Mouse (Mus musculus): ENCODE measurements around the gene Kbtbd13. TPM values are rescaled to one million over a fixed set of nuclear protein-coding genes. Genes with fewer than 3 reads are reported as not detected.

The Kbtbd13 gene
- polyA plus RNA-seq, 1 experiment: 0.27 TPM

DNA sequence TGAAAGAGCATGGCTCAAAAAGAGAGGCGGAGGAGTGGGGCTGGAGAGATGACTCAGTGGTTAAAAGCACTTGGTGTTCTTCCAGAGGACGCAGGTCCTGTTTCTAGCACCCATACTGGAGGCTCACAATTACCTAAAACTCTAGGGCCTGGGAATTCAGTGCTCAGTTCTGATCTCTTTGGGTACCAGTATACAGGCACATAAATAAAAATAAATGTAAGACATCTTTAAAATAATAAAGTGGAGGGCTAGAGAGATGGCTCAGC is 13.7 kb upstream of the Kbtbd13 start:
- H3K27ac ChIP-seq (ENCODE audit: insufficient read depth, low read length): no peak overlapping the region
- no peaks in the 10 kb centered on the region for H3K27me3 ChIP-seq (ENCODE audit: control insufficient read depth, insufficient read depth, low read length, poor library complexity, severe bottlenecking)
- no peaks in the 10 kb centered on the region for H3K9me3 ChIP-seq (replicated peaks; ENCODE audit: control insufficient read depth, insufficient read depth, low read length, poor library complexity, severe bottlenecking)
- H3K4me1 ChIP-seq (ENCODE audit: control insufficient read depth, insufficient read depth, low read length): no peaks in the 10 kb centered on the region
- H3K36me3 ChIP-seq (ENCODE audit: control insufficient read depth, insufficient read depth, low read length, poor library complexity, severe bottlenecking): no peaks in the 10 kb centered on the region
- H3K9ac ChIP-seq (ENCODE audit: low read depth, poor library complexity, severe bottlenecking): no peak overlapping the region
- no peak for TF ChIP-seq CTCF (IDR thresholded peaks at IDR 0.05; ENCODE audit: low read depth, low read length)
- TF ChIP-seq POLR2A (IDR thresholded peaks at IDR 0.05; ENCODE audit: insufficient read depth, low read length): no peak
- no peak for TF ChIP-seq EP300 (IDR thresholded peaks at IDR 0.05; ENCODE audit: insufficient read depth, low read depth, low read length)
- H3K4me3 ChIP-seq (ENCODE audit: low read depth, low read length): no peak overlapping the region

DNA sequence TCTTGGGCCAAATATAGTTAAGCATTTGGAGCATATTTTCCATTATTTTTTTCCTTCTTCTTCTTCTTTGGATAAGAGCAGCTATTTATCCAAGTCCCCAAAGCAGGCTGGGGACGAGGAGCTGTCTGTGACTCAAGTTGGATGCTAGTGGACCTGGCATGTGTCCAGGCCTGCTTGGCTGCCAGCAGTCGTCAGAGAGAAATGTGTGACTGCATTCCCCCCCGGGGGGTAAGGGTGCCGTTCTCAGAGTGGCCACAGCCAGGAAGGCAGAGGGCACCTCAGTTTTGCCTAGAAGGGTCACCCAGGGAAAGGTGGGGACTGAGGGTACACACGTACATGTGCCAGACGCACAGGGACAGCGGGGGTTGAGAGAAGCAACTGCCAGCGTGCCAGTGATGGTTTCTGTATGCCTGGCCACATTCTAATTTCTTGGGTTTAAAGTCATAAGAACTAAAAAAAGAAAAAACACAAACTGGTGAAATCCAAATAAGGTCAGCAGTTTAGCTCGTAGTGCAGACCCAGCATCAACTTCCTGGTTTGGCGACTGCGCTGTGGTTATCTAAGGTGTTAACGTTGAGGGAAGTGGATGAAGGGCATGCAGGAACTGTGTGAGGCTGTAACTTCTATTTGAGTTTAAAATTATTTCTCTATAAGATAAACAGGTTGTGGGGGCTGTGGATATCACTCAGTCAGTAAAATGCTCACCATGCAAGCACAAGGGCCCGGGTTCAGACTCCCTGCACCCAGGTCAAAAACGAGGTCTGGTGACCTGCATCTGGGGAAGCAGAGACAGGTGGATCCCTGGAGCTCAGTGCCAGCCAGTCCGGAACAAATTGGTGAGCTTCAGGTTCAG is 13.1 kb upstream of the Kbtbd13 start:
- Histone ChIP-seq H3K9ac (ENCODE audit: low read depth, poor library complexity, severe bottlenecking) (no peak overlapping the region), H3K36me3 (ENCODE audit: control insufficient read depth, insufficient read depth, low read length, poor library complexity, severe bottlenecking) (no peaks in the 10 kb centered on the region), H3K27me3 (ENCODE audit: control insufficient read depth, insufficient read depth, low read length, poor library complexity, severe bottlenecking) (no peaks in the 10 kb centered on the region), H3K4me1 (ENCODE audit: control insufficient read depth, insufficient read depth, low read length) (no peaks in the 10 kb centered on the region), H3K4me3 (ENCODE audit: low read depth, low read length) (no peak overlapping the region), H3K9me3 (replicated peaks; ENCODE audit: control insufficient read depth, insufficient read depth, low read length, poor library complexity, severe bottlenecking) (no peaks in the 10 kb centered on the region), H3K27ac (ENCODE audit: insufficient read depth, low read length) (no peak overlapping the region)
- TF ChIP-seq CTCF (IDR thresholded peaks at IDR 0.05; ENCODE audit: low read depth, low read length) (no peak), EP300 (IDR thresholded peaks at IDR 0.05; ENCODE audit: insufficient read depth, low read depth, low read length) (no peak), POLR2A (IDR thresholded peaks at IDR 0.05; ENCODE audit: insufficient read depth, low read length) (no peak)

DNA sequence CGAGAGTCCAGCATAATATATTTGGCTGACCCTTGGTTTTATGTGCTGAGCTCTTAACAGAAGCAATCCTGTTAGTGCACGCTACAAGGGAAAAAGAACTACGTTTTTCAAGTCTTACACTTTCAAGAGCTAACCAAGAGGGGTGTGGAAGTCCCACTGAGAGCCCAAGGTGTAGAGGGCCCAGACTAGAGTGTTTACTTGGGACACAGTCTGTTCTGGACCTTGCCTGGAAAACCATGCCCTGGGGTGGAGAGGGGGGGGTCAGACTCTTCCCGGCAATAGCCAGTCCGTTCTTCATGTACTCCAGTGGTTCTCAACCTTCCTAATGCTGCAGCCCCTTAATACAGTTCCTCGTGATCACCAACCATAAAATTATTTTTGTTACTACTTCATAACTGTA is 8.5 kb upstream of the Kbtbd13 start:
- Histone ChIP-seq H3K4me1 (ENCODE audit: control insufficient read depth, insufficient read depth, low read length) (no peaks in the 10 kb centered on the region), H3K4me3 (ENCODE audit: low read depth, low read length) (no peak overlapping the region)

DNA sequence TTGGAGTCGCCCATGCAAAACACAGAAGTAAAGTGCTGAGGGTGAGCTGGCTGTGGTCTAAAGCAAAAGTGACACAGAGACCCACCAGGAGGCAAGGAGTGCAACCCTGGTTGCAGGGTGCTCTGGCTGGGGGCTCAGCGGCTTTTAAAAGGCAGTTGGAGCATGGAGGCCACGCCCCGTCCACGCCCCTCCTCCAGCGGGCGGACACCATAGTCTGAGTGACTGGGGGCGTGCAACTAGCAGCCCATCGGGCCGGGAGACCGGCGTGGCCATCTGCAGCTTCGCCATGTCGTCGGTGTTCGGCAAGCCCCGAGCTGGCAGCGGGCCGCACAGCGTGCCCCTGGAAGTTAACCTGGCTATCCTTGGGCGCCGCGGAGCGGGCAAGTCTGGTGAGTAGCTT is 6.8 kb upstream of the Kbtbd13 start, which contains the start of gene Rasl12:
Gene Rasl12, plus strand, starts transcription at position 228 of the 400 bp plus-strand sequence.
- TF ChIP-seq EP300 (IDR thresholded peaks at IDR 0.05; ENCODE audit: insufficient read depth, low read depth, low read length) (no peak), POLR2A (IDR thresholded peaks at IDR 0.05; ENCODE audit: insufficient read depth, low read length) (no peak), CTCF (IDR thresholded peaks at IDR 0.05; ENCODE audit: low read depth, low read length) (no peak)
- no peaks in the 10 kb centered on the region for H3K9me3 ChIP-seq (replicated peaks; ENCODE audit: control insufficient read depth, insufficient read depth, low read length, poor library complexity, severe bottlenecking)
- no peaks in the 10 kb centered on the region for H3K27me3 ChIP-seq (ENCODE audit: control insufficient read depth, insufficient read depth, low read length, poor library complexity, severe bottlenecking)
- H3K27ac ChIP-seq (ENCODE audit: insufficient read depth, low read length): no peak within 1 kb of the TSS
- H3K4me1 ChIP-seq (ENCODE audit: control insufficient read depth, insufficient read depth, low read length): no peaks in the 10 kb centered on the region
- H3K4me3 ChIP-seq (ENCODE audit: low read depth, low read length): peak within 1 kb of the TSS; percentile 51
- H3K9ac ChIP-seq (ENCODE audit: low read depth, poor library complexity, severe bottlenecking): peak within 1 kb of the TSS; percentile 48; the same call in 1 of the 2 replicates
- H3K36me3 ChIP-seq (ENCODE audit: control insufficient read depth, insufficient read depth, low read length, poor library complexity, severe bottlenecking): no peaks in the 10 kb centered on the region

More for the DNA sequence above, 8.5 kb upstream of the Kbtbd13 start:
- no peaks in the 10 kb centered on the region for H3K9me3 ChIP-seq (replicated peaks; ENCODE audit: control insufficient read depth, insufficient read depth, low read length, poor library complexity, severe bottlenecking)
- H3K9ac ChIP-seq (ENCODE audit: low read depth, poor library complexity, severe bottlenecking): no peak overlapping the region
- no peaks in the 10 kb centered on the region for H3K27me3 ChIP-seq (ENCODE audit: control insufficient read depth, insufficient read depth, low read length, poor library complexity, severe bottlenecking)
- no peak for TF ChIP-seq EP300 (IDR thresholded peaks at IDR 0.05; ENCODE audit: insufficient read depth, low read depth, low read length)
- no peak for TF ChIP-seq CTCF (IDR thresholded peaks at IDR 0.05; ENCODE audit: low read depth, low read length)
- TF ChIP-seq POLR2A (IDR thresholded peaks at IDR 0.05; ENCODE audit: insufficient read depth, low read length): no peak
- no peaks in the 10 kb centered on the region for H3K36me3 ChIP-seq (ENCODE audit: control insufficient read depth, insufficient read depth, low read length, poor library complexity, severe bottlenecking)
- no peak overlapping the region for H3K27ac ChIP-seq (ENCODE audit: insufficient read depth, low read length)

DNA sequence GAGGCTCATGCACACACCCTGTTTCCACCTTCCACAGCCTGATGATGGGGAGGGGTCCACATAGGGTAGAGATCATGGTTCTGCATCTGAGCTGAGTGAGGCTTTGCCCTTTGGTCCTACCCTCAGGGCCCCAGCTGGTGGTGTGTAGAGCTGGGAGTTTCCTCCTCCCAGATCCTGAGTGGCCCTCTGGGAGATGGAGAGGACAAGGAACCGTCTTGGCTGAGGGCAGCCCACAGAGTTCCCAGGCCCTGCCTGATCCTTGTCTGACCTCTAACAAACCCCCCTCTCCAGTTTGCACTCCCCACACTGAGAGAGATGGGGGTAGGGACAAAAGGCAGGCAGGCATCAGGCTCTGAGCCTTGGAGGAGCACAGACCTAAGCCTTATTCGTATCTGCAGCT is 2.9 kb upstream of the Kbtbd13 start:
- no peak overlapping the region for H3K9ac ChIP-seq (ENCODE audit: low read depth, poor library complexity, severe bottlenecking)
- H3K36me3 ChIP-seq (ENCODE audit: control insufficient read depth, insufficient read depth, low read length, poor library complexity, severe bottlenecking): no peaks in the 10 kb centered on the region
- H3K4me1 ChIP-seq (ENCODE audit: control insufficient read depth, insufficient read depth, low read length): no peaks in the 10 kb centered on the region
- no peaks in the 10 kb centered on the region for H3K9me3 ChIP-seq (replicated peaks; ENCODE audit: control insufficient read depth, insufficient read depth, low read length, poor library complexity, severe bottlenecking)
- no peak overlapping the region for H3K27ac ChIP-seq (ENCODE audit: insufficient read depth, low read length)
- H3K27me3 ChIP-seq (ENCODE audit: control insufficient read depth, insufficient read depth, low read length, poor library complexity, severe bottlenecking): peaks cover 4% of the 10 kb centered on the region
- H3K4me3 ChIP-seq (ENCODE audit: low read depth, low read length): no peak overlapping the region
- no peak for TF ChIP-seq CTCF (IDR thresholded peaks at IDR 0.05; ENCODE audit: low read depth, low read length)
- TF ChIP-seq POLR2A (IDR thresholded peaks at IDR 0.05; ENCODE audit: insufficient read depth, low read length): no peak
- TF ChIP-seq EP300 (IDR thresholded peaks at IDR 0.05; ENCODE audit: insufficient read depth, low read depth, low read length): no peak

DNA sequence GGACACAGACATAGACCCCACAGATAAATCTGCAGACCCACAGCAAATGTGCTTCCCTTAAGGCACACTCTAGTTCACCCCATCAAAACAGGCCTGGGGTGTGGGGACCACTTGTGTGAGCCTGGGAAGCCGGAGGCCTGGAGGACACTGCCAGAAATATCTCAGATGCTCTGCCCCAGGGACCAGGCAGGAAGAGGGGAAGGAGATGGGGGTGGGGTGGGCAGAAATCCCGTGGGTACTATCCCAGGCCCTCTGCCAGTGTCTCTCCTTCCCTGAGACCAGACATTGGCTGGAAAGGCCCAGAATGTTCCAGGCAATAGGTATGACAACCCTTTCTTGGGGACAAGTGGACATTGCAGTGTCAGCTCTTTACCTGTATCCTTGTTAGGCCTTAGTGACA is 2.2 kb upstream of the Kbtbd13 start:
- H3K9me3 ChIP-seq (replicated peaks; ENCODE audit: control insufficient read depth, insufficient read depth, low read length, poor library complexity, severe bottlenecking): no peaks in the 10 kb centered on the region
- no peaks in the 10 kb centered on the region for H3K4me1 ChIP-seq (ENCODE audit: control insufficient read depth, insufficient read depth, low read length)
- TF ChIP-seq CTCF (IDR thresholded peaks at IDR 0.05; ENCODE audit: low read depth, low read length) (no peak), POLR2A (IDR thresholded peaks at IDR 0.05; ENCODE audit: insufficient read depth, low read length) (no peak), EP300 (IDR thresholded peaks at IDR 0.05; ENCODE audit: insufficient read depth, low read depth, low read length) (no peak)
- H3K36me3 ChIP-seq (ENCODE audit: control insufficient read depth, insufficient read depth, low read length, poor library complexity, severe bottlenecking): no peaks in the 10 kb centered on the region
- no peak overlapping the region for H3K4me3 ChIP-seq (ENCODE audit: low read depth, low read length)
- H3K27ac ChIP-seq (ENCODE audit: insufficient read depth, low read length): no peak overlapping the region
- H3K27me3 ChIP-seq (ENCODE audit: control insufficient read depth, insufficient read depth, low read length, poor library complexity, severe bottlenecking): peaks cover 4% of the 10 kb centered on the region
- H3K9ac ChIP-seq (ENCODE audit: low read depth, poor library complexity, severe bottlenecking): no peak overlapping the region

Measured in ES-Bruce4 (cell line).